Mouse (Mus musculus): Measurements from ENCODE around the gene Bicc1.

GRCm38 (mm10) chr10:71146681-71147615 is 12.6 kb downstream of the Bicc1 start:
- TF ChIP-seq CTCF (IDR thresholded peaks at IDR 0.05; ENCODE audit: extremely low read depth, insufficient read length, insufficient replicate concordance, low read depth, low read length): no peak
- no peak for TF ChIP-seq POLR2A (IDR thresholded peaks at IDR 0.05; ENCODE audit: low read depth, low read length)
